In the genomic region with DNA sequence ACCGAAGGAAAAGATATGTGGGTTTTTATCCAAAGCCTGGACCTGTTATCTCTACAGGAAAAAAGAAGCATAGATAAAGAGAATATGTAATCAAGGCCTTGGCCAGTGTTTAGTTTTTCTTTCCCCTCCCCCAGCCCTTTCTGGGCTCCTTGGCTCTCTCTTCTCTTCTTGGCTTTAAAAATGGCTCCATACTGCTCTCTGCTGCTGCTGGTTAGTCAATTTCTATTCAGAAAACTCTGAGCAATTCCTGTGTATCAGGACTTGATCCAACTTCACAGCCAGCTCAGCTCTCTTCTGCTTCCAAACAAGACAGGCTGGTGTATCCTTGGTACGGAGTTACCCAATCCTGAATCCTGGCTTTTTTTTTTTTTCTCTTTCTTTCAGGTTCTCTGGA, we compare ENCODE assay signal across 7 mouse cellular contexts.
DNase-seq lines count a peak whose midpoint lies in the region; ATAC-seq and TF ChIP-seq lines count a peak whose summit lies in the region.

No protein-coding gene starts in this region.

- intact Hi-C loops in left cerebral cortex, postnatal 10 days (cut with DNase I), result no loop called here

- no peaks in the 10 kb centered on the region for H3K36me3 ChIP-seq in forebrain, embryonic 13.5 days (ENCODE audit: poor library complexity, severe bottlenecking)
- H3K36me3 ChIP-seq in hindbrain, embryonic 12.5 days, result no peaks in the 10 kb centered on the region
- no peaks in the 10 kb centered on the region for H3K36me3 ChIP-seq in thymus, adult 2 months (ENCODE audit: control insufficient read depth, insufficient read depth, low read length)

- no peak for TF ChIP-seq POLR2A in thymus, adult 2 months (IDR thresholded peaks at IDR 0.05; ENCODE audit: control insufficient read depth, extremely low read depth, insufficient read depth, low read length, poor library complexity)

- no peak for TF ChIP-seq CTCF in thymus, adult 2 months (IDR thresholded peaks at IDR 0.05; ENCODE audit: borderline replicate concordance, control insufficient read depth, extremely low read depth, insufficient read depth, low read length, poor library complexity)

- 56% methylated on average over 2 of the region's 2 CpGs for WGBS in forebrain, embryonic 13.5 days
- WGBS in hindbrain, embryonic 12.5 days, result 78% methylated on average over 2 of the region's 2 CpGs
- 62% methylated on average over 2 of the region's 2 CpGs for WGBS in thymus, adult 2 months

- peak; percentile 88 for ATAC-seq in forebrain, embryonic 13.5 days
- ATAC-seq in hindbrain, embryonic 12.5 days (ENCODE audit: low FRiP score), result 0 out of 2 replicates have a peak, but pooled peaks have one; percentile 13

- H3K9ac ChIP-seq in forebrain, embryonic 13.5 days, result no peak overlapping the region
- no peak overlapping the region for H3K9ac ChIP-seq in hindbrain, embryonic 12.5 days

- no peaks in the 10 kb centered on the region for H3K9me3 ChIP-seq in forebrain, embryonic 13.5 days (replicated peaks)
- H3K9me3 ChIP-seq in hindbrain, embryonic 12.5 days (replicated peaks), result no peaks in the 10 kb centered on the region

- H3K4me3 ChIP-seq in forebrain, embryonic 13.5 days, result no peak overlapping the region
- H3K4me3 ChIP-seq in hindbrain, embryonic 12.5 days, result no peak overlapping the region
- H3K4me3 ChIP-seq in thymus, adult 2 months (ENCODE audit: control insufficient read depth, insufficient read depth, low read length), result no peak overlapping the region

- no peaks in the 10 kb centered on the region for H3K27me3 ChIP-seq in forebrain, embryonic 13.5 days
- H3K27me3 ChIP-seq in hindbrain, embryonic 12.5 days, result no peaks in the 10 kb centered on the region
- no peaks in the 10 kb centered on the region for H3K27me3 ChIP-seq in thymus, adult 2 months (ENCODE audit: control insufficient read depth, insufficient read depth, low read length)

- peak; percentile 33 to 88 for DNase-seq in adrenal gland, adult (ENCODE audit: inconsistent age in 2 of 2, low spot score in 1 of 2)
- DNase-seq in adrenal gland, postnatal 25 days, result peak; percentile 10
- DNase-seq in left cerebral cortex, postnatal 10 days (ENCODE audit: extremely low spot score in 1 of 2, low spot score in 2 of 2), result peak; percentile 34 to 81
- peak; percentile 2 for DNase-seq in retina, adult 2 months (ENCODE audit: low read depth, low spot score)
- DNase-seq in thymus, adult 2 months, result no peak

- H3K4me1 ChIP-seq in forebrain, embryonic 13.5 days, result peaks cover 19% of the 10 kb centered on the region
- H3K4me1 ChIP-seq in hindbrain, embryonic 12.5 days, result peaks cover 20% of the 10 kb centered on the region
- no peaks in the 10 kb centered on the region for H3K4me1 ChIP-seq in thymus, adult 2 months (replicated peaks; ENCODE audit: control insufficient read depth, insufficient read depth, low read length)

- H3K4me2 ChIP-seq in forebrain, embryonic 13.5 days, result no peak overlapping the region
- no peak overlapping the region for H3K4me2 ChIP-seq in hindbrain, embryonic 12.5 days (replicated peaks)

- H3K27ac ChIP-seq in forebrain, embryonic 13.5 days, result no peak overlapping the region
- no peak overlapping the region for H3K27ac ChIP-seq in hindbrain, embryonic 12.5 days
- H3K27ac ChIP-seq in thymus, adult 2 months (ENCODE audit: control insufficient read depth, insufficient read depth, low read length), result no peak overlapping the region
